ENCODE assay signal across 22 mouse cellular contexts in genomic region chr9:102085477-102085876, GRCm38 (mm10).
"Had no signal": no experiment of that assay in that cellular context is flagged by ENCODE, and none has a peak within 500 bp of the region (broad histone marks: within the 10 kb centered on the region; RNA-seq: fewer than 3 reads in every experiment).

No protein-coding gene starts in this region.

- H3K9me3 ChIP-seq: heart, embryonic 10.5 days; heart, embryonic 12.5 days; hindbrain, embryonic 10.5 days; hindbrain, embryonic 12.5 days; intestine, embryonic 15.5 days; limb, embryonic 12.5 days; liver, embryonic 13.5 days; liver, embryonic 15.5 days had no signal

- H3K36me3 ChIP-seq: heart, embryonic 10.5 days; heart, embryonic 12.5 days; hindbrain, embryonic 10.5 days; hindbrain, embryonic 12.5 days; intestine, embryonic 15.5 days; limb, embryonic 12.5 days; liver, embryonic 13.5 days; liver, embryonic 15.5 days had no signal

- H3K27ac ChIP-seq: gastrocnemius, adult 2 months; heart, adult 2 months; heart, embryonic 10.5 days; hindbrain, embryonic 10.5 days; hindbrain, embryonic 12.5 days; hindbrain, embryonic 14.5 days; intestine, embryonic 15.5 days; kidney, postnatal 0 days; layer of hippocampus, adult 2 months; left cerebral cortex, adult 2 months; limb, embryonic 12.5 days; liver, embryonic 13.5 days; liver, embryonic 15.5 days had no signal

- H3K4me1 ChIP-seq: heart, embryonic 10.5 days; heart, embryonic 12.5 days; intestine, embryonic 15.5 days; liver, embryonic 13.5 days; liver, embryonic 15.5 days had no signal

- H3K4me2 ChIP-seq: heart, embryonic 12.5 days; hindbrain, embryonic 12.5 days; hindbrain, embryonic 14.5 days; intestine, embryonic 15.5 days; liver, embryonic 11.5 days; liver, embryonic 13.5 days; liver, embryonic 15.5 days had no signal

- ATAC-seq: inflammation-experienced regulatory T-cells, adult 6 months; intestine, embryonic 15.5 days; intestine, postnatal 0 days had no signal

- DNase-seq: gastrocnemius, adult 2 months; gastrocnemius, postnatal 10 days; gastrocnemius, postnatal 25 days; heart, adult 2 months; heart, postnatal 10 days; heart, postnatal 4 days; liver; liver, embryonic 13.5 days had no signal

- H3K4me3 ChIP-seq: gastrocnemius, adult 2 months; heart, adult 2 months; heart, embryonic 10.5 days; heart, embryonic 12.5 days; hindbrain, embryonic 10.5 days; hindbrain, embryonic 12.5 days; intestine, embryonic 15.5 days; layer of hippocampus, adult 2 months; left cerebral cortex, adult 2 months; limb, embryonic 12.5 days; liver, embryonic 13.5 days; liver, embryonic 15.5 days had no signal

- H3K9ac ChIP-seq: heart, embryonic 12.5 days; hindbrain, embryonic 12.5 days; hindbrain, embryonic 14.5 days; intestine, embryonic 15.5 days; limb, embryonic 12.5 days; liver, embryonic 13.5 days; liver, embryonic 15.5 days had no signal

- H3K27me3 ChIP-seq: intestine, embryonic 15.5 days; liver, embryonic 13.5 days; liver, embryonic 15.5 days had no signal
